Mouse (Mus musculus): Measurements from ENCODE around the gene Gzme. TPM values are rescaled to one million over a fixed set of nuclear protein-coding genes. Genes with fewer than 3 reads are reported as not detected.
"Not testable (repeated sequence)": the region's sequence is repeated elsewhere in the genome, so short reads cannot be mapped to it uniquely, and the experiment has no call there.

Gzme gene
- polyA plus RNA-seq (2012; rRNA removed): not detected in 2 replicates

DNA sequence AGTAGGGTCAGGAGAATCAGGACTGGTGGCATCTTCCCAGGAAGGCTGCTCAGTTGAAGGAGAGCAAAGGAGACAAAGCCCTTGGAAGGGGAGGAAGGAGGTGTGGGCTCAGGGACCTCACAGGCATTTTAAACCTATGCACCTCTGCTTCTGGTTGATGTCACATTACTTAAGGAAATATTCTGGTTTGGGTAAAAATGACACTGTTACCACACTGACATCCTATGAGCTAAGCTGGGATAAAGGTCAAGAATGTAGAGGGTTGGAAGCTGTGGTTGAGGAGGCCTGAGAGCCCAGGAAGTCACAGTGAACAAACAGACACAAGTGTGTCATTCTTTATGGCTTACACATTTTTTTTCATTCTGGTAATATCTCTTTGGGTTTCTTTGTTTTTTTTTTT lies at the start of gene Gzme:
Gzme (minus strand) TSS at position 101 of the 400 bp plus-strand sequence.
- no peak for DNase-seq (ENCODE audit: low read depth, low spot score)

DNA sequence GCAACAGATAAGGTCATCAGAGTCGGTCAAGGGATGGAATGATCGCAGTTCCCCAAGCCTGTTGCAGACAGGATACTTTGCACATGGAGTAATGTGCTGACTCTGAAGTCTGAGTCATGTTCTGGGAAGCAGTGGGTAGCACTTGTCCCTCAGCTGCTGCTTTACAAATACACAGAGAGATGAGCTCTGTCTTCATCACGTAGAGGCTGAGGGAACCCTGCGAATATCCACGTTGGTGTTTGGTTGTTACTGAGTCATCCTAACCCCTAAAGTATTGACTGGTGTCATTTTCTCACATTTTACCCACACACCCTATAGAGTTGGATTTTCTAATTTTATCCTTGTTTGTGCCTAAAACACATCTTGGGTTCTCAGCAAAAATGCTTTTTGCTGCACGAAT lies 47.6 kb upstream of the Gzme start:
- WGBS: 68% methylated on average over 6 of the region's 6 CpGs
- DNase-seq (ENCODE audit: low read depth, low spot score): no peak

DNA sequence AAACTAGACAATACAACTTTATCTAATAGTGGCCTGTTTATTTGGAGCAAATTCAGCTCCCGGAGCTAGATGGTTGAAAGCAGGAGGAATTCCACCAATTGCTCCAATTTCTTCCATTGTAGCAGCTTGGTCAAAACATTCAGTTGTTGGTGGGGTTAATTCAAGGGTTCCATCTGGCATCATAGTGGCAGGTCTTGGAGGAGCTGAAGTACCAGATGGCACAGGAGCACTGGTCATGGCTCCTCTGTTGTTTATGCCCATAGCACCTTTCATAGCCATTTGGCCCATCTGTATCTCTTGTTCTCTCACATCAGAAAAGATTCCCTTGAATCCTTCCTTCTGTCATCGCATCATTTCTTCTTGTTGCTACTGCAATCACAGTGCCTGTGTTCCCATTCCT lies 41.7 kb upstream of the Gzme start:
- DNase-seq (ENCODE audit: low read depth, low spot score): no peak
- 79% methylated on average over 2 of the region's 2 CpGs for WGBS

DNA sequence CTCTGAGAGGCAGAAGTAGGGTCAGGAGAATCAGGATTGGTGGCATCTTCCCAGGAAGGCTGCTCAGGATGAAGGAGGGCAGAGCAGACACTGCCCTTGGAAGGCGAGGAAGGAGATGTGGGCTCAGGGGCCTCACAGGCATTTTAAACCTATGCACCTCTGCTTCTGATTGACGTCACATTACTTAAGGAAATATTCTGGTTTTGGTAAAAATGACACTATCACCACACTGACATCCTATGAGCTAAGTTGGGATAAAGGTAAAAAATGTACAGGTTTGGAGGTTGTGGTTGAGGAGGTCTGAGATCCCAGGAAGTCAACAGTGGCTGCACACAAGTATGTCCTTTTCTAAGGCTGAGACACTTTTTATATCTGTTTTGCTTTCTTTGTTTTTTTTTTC lies 39.1 kb upstream of the Gzme start, which contains the start of gene Gzmg:
Gzmg (minus strand) TSS at position 101 of the 400 bp plus-strand sequence.
- 80% methylated on average over 2 of the region's 2 CpGs for WGBS
- not testable (repeated sequence) for DNase-seq (ENCODE audit: low read depth, low spot score)

DNA sequence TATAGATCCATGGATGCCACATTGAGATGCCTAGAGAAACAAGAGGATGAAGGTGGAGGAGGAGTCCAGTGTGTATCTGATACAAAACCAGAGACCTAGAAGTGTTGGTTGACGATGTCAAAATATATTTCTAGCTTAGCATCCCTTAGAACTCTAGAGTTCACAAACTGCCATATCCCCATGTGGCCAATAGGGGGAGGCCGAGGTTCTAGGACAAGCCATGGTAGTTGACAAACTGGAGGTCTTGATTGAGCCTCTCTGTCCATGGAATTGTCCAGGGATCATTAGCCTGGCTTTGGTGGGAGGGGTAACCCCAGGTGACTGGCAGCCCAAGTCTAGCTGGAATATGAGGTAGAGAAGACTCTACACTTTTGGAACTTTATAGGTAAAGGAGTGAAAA lies 34.9 kb upstream of the Gzme start:
- 54% methylated on average over 2 of the region's 2 CpGs for WGBS
- no peak for DNase-seq (ENCODE audit: low read depth, low spot score)

DNA sequence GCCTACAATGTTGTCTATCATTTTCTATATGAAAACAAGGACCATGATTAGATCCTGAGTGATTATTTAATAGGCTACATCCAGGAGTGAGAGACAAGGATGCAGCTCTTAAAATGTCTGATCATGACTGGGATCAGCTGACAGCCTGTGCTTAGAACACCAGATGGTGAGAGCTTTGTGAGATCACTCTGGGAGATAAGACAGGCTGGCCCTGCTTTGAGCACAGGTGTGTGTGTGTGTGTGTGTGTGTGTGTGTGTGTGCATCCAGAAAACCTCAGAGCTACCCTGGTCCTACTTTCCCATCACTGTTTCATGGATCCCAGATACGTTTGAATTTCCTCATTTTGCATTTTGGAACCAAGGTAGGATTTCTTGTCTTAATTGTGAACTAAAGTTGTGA lies 13.2 kb upstream of the Gzme start:
- not testable (repeated sequence) for DNase-seq (ENCODE audit: low read depth, low spot score)
- 68% methylated on average over 1 of the region's 1 CpGs for WGBS

DNA sequence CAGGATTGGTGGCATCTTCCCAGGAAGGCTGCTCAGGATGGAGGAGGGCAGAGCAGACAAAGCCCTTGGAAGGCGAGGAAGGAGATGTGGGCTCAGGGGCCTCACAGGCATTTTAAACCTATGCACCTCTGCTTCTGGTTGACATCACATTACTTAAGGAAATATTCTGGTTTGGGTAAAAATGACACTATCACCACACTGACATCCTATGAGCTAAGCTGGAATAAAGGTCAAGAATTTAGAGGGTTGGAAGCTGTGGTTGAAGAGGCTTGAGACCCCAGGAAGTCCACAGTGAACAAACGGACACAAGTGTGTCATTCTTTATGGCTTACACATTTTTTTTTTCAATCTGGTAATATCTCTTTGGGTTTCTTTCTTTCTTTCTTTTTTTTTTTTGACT lies 12.1 kb upstream of the Gzme start, which contains the start of gene Gzmd:
Gzmd (minus strand) TSS at position 101 of the 400 bp plus-strand sequence.
- 64% methylated on average over 2 of the region's 2 CpGs for WGBS
- DNase-seq (ENCODE audit: low read depth, low spot score): not testable (repeated sequence)

DNA sequence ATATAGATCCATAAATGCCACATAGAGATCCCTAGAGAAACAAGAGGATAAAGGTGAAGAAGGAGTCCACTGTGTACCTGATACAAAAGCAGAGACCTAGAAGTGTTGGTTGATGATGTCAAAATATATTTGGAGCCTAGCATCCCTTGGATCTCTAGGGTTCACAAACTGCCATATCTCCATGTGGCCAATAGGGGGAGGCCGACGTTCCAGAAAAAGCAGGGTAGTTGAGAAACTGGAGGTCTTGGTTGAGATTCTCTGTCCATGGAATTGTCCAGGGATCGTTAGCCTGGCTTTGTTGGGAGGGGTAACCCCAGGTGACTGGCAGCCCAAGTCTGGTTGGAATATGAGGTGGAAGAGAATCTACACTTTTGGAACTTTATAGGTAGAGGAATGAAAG lies 7.9 kb upstream of the Gzme start:
- DNase-seq (ENCODE audit: low read depth, low spot score): no peak
- WGBS: 47% methylated on average over 3 of the region's 3 CpGs

DNA sequence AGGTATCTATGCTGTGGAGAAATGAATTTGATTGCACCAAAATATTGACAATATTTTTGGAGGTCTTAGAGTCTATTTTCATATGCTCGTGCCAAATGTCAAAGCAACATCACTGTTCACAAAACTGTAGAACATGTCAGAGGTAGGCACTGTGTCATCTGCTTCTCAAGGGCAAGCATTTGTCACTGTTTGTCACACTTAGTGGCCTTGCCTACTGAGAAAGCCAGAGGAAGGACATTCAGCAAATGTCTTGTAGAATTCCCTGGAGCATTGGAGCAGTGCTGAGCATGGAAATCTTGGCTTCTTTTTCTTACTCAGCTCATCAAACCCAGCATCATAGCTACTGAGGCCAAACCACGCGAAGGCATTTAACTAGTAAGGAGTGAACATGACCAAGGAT lies 3.1 kb upstream of the Gzme start:
- no peak for DNase-seq (ENCODE audit: low read depth, low spot score)
- WGBS: 88% methylated on average over 3 of the region's 3 CpGs

DNA sequence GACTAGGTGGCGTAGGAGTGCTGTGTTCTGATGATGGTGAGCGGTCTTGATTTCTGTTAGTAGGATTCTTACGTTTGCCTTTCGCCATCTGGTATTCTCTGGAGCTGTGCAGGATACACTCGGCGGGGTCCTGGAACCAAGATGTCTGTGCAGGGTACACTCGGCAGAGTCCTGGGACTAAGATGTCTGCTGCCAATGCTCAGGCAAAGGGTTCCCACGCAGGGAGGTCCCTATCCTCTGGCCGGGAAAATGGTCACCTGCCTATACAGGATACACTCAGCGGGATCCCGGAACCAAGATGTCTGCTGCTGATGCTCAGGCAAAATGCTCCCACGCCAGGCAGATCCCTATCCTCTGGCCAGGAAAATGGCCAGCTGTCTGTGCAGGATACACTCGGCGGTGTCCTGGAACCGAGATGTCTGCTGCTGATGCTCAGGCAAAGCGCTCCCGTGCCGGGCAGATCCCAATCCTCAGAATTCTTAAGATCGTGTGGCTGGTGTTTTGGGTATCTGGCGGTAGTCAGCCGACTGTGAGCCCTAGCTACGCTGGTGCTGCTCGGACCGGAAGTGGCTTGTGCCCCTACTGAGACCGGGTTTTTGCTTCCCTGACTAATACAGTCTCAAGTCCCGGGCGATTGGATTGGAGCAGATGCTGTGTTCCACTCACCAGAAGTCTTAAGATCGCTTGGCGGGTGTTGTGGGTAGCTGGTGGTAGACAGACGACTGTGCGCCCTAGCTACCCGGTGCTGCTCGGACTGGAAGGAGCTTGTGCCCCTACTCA lies 4.7 kb downstream of the Gzme start:
- DNase-seq (ENCODE audit: low read depth, low spot score): not testable (repeated sequence)
- WGBS: 89% methylated on average over 33 of the region's 33 CpGs

DNA sequence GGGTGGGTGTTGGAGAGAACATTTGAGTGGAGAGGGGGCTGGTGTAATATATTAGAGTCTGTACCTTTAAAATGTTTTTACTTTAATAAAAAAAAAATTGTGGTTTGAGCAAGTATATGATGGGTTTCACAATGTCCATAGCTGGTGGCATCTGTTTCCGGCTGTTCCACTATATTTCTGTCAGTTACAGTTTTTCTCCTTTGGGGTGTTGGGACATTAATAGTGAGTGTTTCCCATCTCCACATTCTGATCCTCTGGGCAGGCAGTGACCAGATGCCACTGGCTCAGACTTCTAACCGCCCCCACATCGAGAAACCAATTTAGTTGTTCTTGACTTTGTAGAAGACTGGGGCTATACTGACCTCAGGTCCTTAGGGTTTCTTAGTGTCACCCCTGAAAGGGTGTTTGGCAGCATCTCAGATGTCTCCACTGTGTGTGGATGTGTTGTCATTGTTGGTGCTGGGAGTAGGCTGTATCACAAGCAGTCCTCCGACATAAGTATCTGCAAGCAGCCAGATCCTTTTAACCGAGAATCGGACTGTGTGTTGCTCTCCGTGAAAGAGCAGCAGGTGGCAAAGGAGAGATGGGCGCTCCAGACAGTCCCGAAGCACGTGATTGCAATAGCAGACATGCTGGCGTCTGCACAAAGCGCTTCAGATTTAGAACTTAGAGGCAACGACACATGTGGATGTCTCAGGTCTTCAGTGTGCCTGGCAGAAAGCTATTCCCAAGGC lies 14.8 kb downstream of the Gzme start:
- WGBS: 77% methylated on average over 13 of the region's 13 CpGs

DNA sequence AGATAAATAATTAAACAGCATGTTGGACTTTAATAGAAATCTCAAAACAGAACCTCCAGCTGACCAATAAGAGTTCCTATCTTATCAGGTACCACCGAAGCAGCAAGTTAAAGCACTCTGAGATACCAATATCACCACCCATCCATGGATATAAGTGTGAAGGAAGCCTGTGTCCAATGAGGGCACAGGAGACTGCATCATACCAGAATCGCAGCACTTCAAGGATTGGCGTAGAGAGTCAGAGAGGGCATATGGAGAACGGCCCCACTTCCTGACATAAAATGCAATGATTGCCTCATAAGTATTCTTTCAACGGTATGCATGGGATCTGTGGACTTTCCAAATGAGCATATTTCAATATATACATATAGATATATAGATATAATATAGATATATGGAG lies 15.4 kb downstream of the Gzme start:
- no peak for DNase-seq (ENCODE audit: low read depth, low spot score)
- 65% methylated on average over 5 of the region's 5 CpGs for WGBS

More for the DNA sequence above, 14.8 kb downstream of the Gzme start:
- DNase-seq (ENCODE audit: low read depth, low spot score): no peak

DNA sequence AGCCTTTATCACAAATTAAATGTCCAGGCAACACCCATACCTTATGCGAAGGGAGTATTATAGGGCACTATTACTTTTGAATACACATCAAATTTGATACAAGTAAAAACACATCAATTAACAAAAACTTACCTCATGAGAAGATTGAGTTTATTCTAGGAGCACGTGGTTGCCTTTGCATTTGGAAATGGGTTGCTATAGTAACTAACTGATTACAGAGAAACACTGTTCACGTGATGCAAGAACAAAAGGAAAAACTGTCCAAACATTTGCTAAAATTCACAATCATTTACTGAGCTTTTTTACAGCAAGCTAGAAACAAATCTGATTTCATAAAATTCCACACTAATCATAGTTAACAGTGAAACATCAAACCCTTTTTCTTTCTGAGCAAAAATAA lies 17.0 kb downstream of the Gzme start:
- no peak for DNase-seq (ENCODE audit: low read depth, low spot score)
- 61% methylated on average over 3 of the region's 3 CpGs for WGBS

DNA sequence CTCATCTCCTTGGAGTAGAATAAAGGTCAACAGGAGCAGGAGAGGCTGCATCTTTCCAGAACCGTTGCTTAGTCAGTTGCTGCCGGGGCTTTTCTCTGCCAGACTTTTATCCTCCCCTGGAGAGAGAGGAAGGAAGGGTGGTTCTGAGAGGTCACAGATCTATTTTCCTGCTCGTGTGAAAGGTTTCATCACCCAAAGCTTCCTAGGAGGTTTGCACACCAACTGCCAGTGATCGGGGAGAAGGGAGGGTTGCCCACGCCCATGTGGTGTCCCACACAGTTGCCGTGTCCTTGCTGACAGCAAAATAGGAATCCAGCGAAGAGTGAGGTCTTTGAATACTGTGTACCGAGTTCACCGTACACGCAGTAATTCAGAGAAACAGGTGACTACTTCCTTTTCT lies 18.0 kb downstream of the Gzme start, which contains the start of gene Ctsg:
Ctsg (minus strand) TSS at position 189 of the 400 bp plus-strand sequence.
- DNase-seq (ENCODE audit: low read depth, low spot score): no peak
- WGBS: 47% methylated on average over 10 of the region's 10 CpGs

DNA sequence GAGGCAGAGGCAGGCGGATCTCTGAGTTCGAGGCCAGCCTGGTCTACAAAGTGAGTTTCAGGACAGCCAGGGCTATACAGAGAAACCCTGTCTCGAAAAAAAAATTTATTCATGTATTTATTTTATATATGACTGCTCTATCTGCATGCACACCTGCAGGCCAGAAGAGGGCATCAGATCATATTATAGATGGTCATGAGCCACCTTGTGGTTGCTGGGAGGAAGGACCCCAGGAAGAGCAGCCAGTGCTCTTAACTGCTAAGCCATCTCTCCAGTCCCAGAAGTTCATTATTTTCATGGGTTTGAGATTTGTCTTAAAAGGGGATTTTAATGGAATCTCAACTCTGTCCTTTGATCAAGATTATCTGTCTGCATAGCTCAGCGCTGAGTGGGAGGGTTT lies 21.5 kb downstream of the Gzme start:
- whole genome bisulfite sequencing: 78% methylated on average over 4 of the region's 4 CpGs
- no peak for DNase-seq (ENCODE audit: low read depth, low spot score)

DNA sequence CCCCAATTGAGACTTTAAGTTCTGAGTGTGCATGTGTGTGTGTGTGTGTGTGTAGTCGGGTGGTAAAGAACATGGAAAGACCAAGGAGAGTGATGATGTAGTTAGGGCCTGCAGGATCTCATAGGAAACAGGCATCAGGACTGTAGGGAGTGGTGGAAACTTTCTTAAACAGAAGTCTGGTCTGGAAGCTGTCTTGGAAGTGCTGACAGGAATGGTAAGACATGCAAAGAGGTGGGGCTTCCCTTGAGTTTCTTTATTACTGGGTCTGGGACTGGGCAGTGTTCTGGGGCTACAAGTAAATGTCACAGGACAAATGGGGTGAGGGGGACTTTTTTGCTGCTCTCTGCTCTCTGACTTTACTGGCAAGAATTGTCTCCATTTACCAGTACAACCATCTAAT lies 22.8 kb downstream of the Gzme start:
- DNase-seq (ENCODE audit: low read depth, low spot score): no peak
- WGBS: 74% methylated on average over 1 of the region's 1 CpGs

DNA sequence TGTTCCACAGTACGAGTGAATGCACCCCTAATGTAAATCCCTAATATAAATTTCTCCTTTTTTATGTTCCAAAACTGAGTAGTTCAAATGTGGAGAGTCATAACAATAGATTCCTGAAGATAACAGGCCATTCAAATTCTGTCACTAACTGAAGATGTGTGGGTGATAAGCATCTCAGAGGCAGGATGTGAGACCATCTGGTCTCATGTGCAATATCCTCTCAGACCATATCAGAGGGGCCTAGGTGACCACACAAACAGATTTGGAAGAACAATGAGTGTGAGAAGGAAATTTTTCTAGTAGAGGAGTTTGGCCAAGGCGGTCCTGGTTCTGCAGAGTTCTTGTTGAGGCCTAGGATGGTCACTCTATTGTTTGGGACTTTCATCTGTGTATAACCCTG lies 27.1 kb downstream of the Gzme start:
- DNase-seq (ENCODE audit: low read depth, low spot score): no peak
- WGBS: 68% methylated on average over 2 of the region's 2 CpGs

DNA sequence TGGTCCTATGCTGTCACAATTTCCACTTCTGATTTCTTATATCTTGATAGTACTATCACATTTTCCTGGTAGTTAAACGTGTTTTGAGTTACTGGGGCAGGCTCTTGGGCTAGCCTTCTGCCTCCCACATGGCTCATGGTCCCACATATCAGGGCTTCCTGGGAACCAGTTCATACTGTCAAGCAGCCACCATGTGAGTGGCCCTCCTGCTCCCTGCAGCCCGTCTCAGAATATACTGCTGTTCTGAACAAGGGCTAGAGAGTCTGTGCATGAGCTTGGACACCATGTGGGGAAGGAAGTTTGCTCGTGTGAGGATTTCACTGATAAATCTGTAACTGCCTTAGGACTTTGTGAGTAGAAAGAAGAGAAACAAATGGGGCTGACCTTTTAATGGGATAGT lies 33.7 kb downstream of the Gzme start:
- DNase-seq (ENCODE audit: low read depth, low spot score): no peak
- 69% methylated on average over 3 of the region's 3 CpGs for WGBS

DNA sequence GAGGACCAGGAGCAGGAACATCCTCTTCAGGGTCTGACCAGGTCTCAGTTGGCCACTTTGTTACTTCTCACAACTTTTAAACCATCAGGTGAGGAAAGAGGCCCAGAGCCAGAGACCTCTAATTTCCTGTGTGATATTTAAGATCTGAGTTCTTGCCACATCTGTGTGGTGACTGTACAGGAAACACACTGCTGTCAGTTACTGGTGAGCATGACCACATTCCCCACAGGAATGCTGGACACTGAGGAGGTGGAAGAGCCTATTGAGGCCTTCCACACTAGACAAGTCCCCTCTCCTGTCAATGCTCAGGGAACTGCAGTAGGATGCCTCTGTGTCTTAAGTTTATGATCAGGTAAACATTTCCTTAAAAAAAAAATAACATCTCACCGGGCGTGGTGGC lies 35.3 kb downstream of the Gzme start, which contains the start of gene Mcpt8:
Mcpt8 (minus strand) TSS at position 107 of the 400 bp plus-strand sequence.
- DNase-seq (ENCODE audit: low read depth, low spot score): no peak

DNA sequence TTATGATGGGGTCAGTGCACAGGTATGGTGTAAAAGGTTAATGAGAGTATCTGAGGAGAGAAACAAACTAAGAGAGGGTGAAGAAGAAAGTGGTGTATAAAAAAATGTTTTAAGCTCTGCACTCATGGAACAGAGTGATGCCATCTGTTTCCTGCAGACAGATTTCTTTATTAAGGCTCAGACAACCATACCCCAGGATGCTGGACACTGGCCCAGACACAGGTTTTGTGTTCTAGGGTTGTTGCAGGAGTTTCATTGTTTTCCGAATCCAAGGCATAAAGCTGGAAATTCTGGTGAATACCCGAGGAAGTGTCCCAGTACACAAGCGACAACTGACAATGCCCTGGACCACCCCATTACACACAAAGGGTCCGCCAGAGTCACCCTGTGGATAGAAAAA lies 38.4 kb downstream of the Gzme start:
- DNase-seq (ENCODE audit: low read depth, low spot score): no peak
- 86% methylated on average over 4 of the region's 4 CpGs for WGBS

More for the DNA sequence above, 35.3 kb downstream of the Gzme start, which contains the start of gene Mcpt8:
- 76% methylated on average over 2 of the region's 2 CpGs for WGBS
